Mouse (Mus musculus) heart, adult 2 months (tissue): ENCODE measurements around the gene Plcl2.

ENCODE experiments used
- CTCF ChIP-seq: fragments of 200-600 bp; IDR thresholded peaks from 2 replicates; pipeline ENCODE4 v1.8.1; 2022; ENCODE audit warnings: antibody characterized with exemption, mild to moderate bottlenecking, moderate library complexity
- POLR2A ChIP-seq: fragments of 200-500 bp; IDR thresholded peaks from 2 replicates; pipeline ENCODE4 v1.6.1; 2011; ENCODE audit warnings: mild to moderate bottlenecking, low read depth, low read length, control low read depth; ENCODE audit not compliant: insufficient read depth

- TF ChIP-seq POLR2A (no peak), CTCF (no peak)
Measured at GRCm38 (mm10) chr17:50717586-50717985, 208.4 kb downstream of the Plcl2 start.
